Mouse (Mus musculus): ENCODE results near the gene Ccdc34.

Gene Ccdc34

GRCm38 (mm10) chr2:110017616-110018505 lies at the start of gene Ccdc34:
TSS of gene Ccdc34 (plus strand) at chr2:110017817.
- peak; percentile 92 for DNase-seq

DNA sequence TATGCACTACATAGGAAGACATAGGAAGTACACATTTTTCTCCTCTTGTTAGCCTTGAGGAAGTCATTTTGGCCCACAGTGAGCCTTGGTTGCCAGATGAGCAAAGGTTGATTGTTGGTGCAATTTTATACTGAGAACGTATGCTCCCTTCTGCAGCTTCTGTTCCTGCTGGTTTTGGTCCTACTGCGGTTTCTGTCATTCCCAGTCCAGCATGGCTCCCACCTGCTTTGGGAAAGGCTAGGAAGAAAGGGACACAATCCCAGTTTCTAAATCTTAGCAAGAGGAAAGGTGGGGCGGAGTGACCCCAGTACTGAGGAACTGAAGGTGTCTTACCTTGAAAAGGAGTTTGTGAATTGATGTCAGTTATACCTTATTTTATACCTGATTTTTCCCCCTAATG lies 48.2 kb upstream of the Ccdc34 start:
- no peak for DNase-seq

GRCm38 (mm10) chr2:109969926-109970532 lies 47.6 kb upstream of the Ccdc34 start:
- no peak for DNase-seq

DNA sequence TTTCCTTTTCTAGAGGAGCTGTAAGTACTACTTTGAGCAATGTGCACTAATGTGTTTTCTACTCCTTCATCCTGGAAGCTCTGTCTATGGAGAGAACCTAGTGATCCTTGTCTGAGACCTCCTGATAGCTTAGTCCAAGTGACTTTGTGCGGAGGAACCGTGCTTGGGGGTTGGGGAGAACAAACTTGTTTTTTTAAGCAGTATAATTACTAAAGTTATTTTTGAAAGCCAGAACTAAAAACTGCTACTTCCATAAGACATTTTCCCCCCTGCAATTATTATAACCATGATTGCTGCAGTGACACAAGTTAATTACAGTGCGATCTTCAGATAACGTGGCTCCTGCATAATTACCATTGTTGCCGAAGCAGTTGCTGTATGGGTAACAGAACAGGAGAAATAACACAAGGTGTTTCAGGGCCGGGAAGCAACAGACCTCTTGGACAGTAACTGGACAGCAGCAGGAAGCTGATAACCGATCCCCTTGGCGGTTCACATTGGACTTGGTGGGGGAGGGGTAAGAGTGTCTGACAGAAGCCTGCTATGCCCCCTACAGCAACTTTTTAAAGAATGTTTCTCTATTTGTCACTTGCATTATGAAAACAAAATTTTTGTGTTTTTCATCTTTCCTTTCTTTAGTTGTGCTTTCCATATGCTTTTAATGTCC lies 46.7 kb upstream of the Ccdc34 start:
- DNase-seq: no peak

GRCm38 (mm10) chr2:109972310-109972709 lies 45.3 kb upstream of the Ccdc34 start:
- DNase-seq: no peak

DNA sequence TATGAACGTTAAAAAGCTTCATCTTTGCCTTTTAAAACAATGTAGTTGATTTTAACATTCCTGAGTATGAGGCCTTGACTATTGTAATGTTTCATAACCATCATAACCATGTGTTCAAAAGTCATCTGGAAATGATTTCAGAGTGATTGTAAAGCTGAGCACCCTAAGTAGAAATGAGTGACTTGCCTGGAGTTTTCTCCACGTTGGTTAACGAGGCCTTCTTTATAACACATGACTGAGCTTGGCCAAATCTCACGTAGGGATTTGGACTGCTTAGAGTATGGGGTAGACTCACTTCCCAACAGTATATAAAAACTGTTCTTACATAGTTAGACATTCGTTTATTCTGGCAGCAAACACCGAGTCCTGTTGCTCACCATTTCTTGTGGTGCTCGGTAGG lies 44.7 kb upstream of the Ccdc34 start:
- no peak for DNase-seq

- DNase-seq: no peak
Measured at GRCm38 (mm10) chr2:109974807-109975206, 42.8 kb upstream of the Ccdc34 start.

DNA sequence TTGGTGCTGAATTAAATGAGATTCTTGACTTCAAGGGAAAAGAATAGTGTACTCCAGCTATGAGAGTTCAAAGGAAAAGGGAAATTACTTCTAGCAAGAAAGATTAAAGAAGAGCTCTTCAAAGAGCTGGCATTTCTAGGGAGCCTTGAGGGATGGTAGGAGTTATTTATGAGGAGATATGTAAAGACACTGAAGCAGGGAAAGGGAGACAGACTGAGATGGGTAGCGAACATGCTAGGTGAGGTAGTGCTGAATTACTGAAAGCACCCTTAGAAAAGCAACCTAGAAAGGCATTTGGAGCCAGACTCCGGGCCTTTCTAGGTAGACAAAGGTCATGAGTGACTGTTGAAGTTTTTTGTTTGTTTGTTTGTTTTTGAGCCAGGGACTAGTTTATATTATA lies 41.4 kb upstream of the Ccdc34 start:
- no peak for DNase-seq

DNA sequence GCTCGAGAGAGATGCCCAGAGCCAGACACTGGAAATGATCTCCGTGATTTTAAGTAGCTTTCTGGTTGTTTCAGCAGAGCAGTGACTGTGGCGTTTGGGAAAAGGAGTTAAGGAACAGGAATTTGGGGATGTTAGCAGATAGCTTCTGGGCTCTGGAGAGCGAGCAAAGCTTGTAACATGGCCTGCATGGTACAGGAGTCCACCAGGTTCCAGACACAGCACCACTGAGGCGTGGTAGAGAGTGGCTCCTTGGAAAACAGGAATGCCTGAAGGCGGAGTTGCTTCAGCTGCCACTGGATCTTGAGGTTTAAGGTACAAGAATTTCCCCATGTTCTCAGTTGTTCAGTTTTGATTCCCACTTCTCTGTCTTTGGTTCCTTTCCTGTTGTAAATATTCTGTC lies 40.3 kb upstream of the Ccdc34 start:
- no peak for DNase-seq

DNA sequence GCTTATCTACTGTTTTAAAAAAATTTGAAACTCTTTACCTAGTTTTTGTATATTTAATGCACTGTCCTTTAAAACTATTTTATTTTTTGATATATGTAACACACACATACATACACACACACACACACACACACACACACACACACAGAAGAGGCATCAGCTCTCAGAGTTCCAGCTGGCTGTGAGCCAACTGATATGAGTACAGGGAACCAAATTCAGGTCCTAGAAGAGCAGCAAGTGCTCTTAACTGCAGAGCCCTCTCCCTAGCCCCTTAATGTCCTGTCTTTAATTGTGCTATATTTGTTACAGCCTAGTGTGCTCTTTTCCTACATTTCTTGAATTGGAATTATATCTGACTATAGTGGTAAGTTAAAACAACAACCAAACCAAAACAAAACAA lies 38.4 kb upstream of the Ccdc34 start:
- DNase-seq: no peak

DNA sequence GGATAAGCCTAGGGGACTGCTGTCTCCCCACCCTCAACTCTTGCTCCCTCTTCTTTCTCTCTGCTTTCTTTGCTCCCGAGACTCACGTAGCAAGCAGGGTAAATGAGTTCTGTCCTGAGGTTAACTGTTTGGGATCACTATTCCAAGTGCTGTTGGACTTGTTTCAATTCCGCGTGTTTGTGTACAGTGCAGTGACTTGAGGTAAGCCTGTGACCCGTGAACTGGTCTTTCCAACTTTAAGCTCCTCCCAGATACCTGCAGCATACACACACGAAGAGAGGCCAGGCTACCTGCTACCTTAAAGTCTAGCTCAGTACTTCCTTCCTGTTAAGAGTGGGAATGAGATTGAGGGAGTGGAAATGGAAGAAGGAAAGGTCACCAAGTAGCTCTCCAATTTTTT lies 34.2 kb upstream of the Ccdc34 start:
- no peak for DNase-seq

DNA sequence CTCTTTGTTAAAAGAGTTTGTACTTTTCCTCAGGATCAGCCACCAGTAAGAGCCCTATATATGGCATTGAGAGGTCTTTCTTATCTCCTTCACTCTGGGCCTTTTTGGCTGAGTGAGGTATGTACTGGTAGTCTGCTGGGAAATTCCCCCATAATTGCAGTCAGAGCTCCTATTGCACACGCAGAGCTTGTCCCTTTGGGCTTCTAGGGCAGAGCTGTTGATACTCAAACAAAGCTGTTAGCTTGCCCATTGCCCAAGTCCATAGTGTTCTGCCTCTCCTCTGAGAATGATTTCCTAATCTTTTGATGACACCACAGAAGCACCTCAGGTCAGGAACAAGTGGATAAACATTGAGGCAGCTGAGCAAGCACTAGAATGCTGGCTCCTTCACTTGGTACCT lies 32.7 kb upstream of the Ccdc34 start:
- DNase-seq: no peak

DNA sequence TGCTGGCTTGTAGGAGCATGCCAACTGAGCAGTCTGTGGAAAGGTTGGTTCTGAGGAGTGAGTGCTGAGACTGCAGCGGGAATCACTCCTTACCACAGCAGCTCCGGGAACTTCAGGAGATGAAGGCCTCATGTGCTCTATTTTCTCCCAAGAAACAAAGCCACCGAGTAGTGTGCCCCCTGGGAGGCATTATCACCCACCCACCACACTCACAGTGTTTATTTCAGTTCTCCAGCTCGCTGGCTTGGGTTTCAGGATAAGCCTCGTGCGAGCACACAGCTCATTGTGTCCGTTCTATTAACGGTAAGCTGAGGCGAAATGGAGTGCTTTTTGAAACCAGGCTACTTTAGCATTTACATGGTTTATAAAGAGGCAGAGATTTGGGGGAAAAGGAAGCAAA lies 32.1 kb upstream of the Ccdc34 start:
- no peak for DNase-seq

DNA sequence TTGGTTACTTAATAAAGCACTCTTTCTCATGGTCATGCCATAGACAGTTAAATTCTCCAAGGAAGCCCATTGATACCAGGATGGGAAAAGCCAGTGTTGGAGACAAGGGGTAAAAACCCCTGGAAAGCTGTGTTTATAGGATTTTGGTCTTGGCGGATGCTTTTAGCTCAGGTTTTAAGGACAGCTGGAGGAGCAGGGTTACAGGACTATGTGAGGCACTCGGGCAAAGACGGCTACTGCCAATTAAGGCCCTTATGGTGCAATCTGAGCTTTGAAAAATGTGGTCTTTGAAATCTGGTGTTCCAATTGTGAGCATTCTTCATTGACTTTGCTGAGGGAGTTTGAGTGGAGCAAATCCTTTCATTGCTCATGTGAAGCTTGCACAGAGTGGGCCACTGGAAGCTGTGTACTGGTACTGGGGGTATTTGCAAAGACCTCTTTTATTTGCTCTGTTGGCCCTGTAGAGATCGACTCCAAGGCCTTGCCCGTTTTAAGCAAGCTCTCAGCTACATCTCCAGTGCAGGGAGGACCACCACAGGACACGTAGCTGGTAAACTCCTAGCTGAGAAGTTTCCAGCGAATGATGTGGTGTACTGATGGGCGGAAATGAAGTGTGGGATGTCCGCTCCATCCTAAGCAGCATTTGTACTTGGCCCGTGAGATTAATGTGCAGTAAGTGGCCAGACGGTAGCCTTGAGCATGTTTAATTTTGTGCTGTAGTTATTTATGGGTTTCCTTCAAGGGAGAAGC lies 31.4 kb upstream of the Ccdc34 start:
- DNase-seq: no peak

DNA sequence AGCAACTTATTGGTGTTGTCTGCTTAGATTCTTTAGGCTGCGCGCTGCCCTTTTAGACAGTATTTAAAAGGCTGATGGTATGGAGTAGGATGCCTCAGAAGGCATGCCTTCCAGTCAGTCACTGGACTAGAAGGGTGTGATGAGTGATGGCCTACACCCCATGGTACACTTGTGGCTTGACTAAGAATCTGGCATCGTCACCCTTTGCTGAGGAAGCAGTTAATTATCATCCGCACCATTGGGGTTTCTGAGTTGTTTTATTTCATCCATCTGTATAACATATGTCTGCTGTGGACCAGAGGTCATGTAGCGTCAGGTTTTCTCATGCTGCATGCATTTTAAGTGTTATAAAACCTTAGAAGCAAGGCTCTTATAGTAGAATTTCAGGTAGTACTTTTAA lies 29.7 kb upstream of the Ccdc34 start:
- DNase-seq: no peak

DNA sequence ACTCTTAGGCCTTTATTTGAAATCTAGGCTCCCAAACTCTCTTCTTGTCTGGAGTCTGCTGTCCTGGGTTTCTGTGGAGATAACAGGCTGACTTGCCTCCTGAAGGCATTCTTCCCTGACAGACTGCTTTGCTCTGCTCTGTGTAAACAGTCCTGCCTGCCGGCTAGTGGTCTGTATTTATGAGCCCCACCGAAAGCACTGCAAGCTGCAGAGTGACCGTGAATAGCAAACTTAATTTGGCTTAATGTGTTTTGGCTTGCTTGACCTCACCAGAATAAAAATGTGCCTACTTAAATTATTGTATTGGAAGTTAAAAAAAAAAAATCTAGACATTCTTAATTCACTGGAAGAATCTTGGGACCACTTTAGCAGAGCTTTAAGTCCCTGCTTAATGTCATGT lies 28.4 kb upstream of the Ccdc34 start:
- no peak for DNase-seq

GRCm38 (mm10) chr2:109989679-109990473 lies 27.7 kb upstream of the Ccdc34 start:
- no peak for DNase-seq

DNA sequence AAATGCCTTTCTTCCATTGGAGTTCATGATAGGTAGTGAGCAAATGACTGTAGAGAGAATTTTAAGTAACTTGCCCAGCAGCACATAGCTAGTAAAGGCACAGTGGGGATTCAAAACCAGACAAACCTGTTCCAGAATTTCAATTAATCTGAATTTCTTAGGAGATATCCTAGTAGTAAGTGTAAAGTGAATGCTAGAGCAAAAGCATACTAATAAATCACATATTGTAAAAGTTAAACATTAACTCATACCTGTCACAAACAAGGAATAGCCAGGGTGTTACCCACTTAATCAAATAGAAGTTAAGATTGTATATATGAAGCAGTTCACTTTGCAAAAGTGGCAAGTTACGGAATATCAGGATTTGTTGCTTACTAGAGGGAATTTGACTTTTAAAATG lies 25.9 kb upstream of the Ccdc34 start:
- DNase-seq: no peak

GRCm38 (mm10) chr2:109992448-109993073 lies 25.1 kb upstream of the Ccdc34 start:
- DNase-seq: no peak

DNA sequence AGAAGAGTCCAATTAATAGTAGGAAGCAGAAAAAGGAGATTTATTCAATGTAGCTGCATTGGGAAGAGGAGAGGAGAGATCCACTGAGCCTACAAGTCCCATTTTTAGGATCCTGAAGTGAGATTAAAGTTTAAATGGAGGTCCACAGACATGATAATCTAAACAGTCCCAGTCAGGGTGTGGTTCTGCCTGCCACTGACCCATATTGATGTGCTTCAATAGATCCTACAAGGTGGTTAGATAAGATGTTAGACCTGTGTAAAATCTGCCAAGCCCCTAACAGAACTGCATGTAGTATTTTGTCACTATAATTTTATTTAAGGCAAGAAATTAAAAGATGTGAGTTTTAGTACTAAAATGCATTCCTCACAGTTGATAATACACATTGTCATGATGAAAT lies 24.2 kb upstream of the Ccdc34 start:
- DNase-seq: no peak

GRCm38 (mm10) chr2:109995061-109995460 lies 22.6 kb upstream of the Ccdc34 start:
- no peak for DNase-seq

DNA sequence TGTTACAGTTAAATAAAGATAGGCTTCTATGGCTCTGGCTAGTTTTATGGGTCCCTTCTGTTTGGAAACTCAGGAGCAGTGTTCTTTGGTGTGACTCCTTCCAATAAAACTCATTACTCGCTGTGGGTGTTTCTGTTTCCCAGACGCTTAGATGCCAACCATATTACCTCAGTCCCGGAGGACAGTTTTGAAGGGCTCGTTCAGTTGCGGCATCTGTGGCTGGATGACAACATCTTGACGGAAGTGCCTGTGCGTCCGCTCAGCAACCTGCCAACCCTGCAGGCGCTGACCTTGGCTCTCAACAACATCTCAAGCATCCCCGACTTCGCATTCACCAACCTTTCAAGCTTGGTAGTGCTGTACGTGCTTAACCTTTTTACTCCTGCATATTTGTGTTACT lies 21.2 kb upstream of the Ccdc34 start:
- DNase-seq: no peak
